Mouse (Mus musculus) spleen, adult 2 months (tissue): ENCODE measurements at regions not wholly inside any gene's neighbourhood (a gene's known extent, or its start where the extent isn't known, plus 50 kb on each side); places are given as distances from the start of the nearest gene placed in this dataset.

ENCODE experiments used
- CTCF ChIP-seq: fragments of 200-500 bp; IDR thresholded peaks from 2 replicates; pipeline ENCODE4 v1.5.1; 2011; ENCODE audit warnings: mild to moderate bottlenecking, inconsistent platforms; ENCODE audit not compliant: insufficient read depth, insufficient read length, insufficient replicate concordance; ENCODE audit errors: extremely low read depth
- POLR2A ChIP-seq: fragments of 200-500 bp; IDR thresholded peaks from 2 replicates; pipeline ENCODE4 v1.6.1; 2011; ENCODE audit warnings: low read depth, low read length, inconsistent platforms

DNA sequence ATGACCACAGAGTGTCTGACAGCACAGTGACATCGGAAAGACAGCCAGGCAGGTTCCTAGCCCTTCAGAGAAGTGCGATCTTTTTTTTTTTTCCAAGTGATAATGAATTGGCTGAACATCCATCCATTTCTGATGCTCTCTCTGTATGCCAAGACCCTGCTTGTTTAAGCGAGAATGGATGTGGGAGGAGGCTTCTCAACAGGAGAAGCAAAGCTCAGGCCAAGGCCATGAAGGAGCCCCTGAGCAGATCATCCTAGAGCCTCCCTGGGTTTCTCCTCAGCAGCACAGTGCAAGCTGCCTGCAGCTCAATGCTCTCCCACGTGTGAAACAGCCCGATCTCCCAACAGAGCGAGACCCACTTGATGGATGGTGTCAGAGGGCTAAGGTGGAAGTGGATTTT, 175.7 kb upstream of the Prr30 start:
- TF ChIP-seq CTCF (no peak), POLR2A (no peak)
